Mouse (Mus musculus) frontal cortex, postnatal 10 days (tissue): ENCODE results near the gene Gm20388.

ENCODE experiments used
- DNase-seq, 2 experiments: peaks; one replicate each; pipeline ENCODE4 v3.0.0; 2022; ENCODE audit warnings: low spot score in 2 of 2, mixed read lengths in 1 of 2

The Gm20388 gene

DNA sequence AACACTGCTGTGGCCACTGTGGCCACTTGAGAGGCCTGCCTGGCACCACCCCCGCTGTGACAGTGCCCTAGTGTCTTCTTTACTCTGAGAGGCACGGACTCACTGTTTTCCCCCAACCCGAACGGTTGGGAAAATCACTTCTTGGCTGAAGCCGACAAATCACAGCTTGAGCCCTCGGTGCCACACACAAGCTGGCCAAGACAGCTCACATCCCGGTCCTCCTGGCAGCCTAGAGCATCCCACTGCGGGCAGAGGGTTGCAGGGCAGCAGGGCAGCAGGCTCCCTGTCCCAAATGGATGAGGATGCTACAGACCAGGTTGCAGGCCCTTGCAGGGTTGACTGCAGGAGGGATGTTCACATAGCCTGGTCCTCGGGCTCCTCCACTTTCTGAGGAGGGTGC lies 1838.9 kb downstream of the Gm20388 start:
- DNase-seq: no peak

DNA sequence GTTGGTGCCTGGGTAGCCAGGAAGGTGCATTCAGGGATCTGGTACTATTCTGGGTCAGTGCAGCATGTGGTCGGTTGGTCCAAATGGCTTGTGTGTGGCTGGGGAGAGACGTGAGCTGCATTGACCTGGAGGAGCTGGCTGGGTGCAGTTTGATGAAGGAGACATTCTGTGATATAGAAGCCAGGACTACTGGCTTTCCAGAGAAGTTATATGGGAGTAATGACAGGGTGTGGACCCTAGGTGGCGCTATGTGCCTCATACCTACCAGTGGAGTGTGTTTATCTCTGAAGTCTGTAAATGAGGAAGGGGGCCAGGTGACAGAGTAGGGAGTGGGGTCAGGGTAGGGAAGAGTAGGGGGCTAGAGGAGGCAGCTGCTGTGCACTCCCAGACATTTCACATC lies 1839.9 kb downstream of the Gm20388 start:
- no peak for DNase-seq

DNA sequence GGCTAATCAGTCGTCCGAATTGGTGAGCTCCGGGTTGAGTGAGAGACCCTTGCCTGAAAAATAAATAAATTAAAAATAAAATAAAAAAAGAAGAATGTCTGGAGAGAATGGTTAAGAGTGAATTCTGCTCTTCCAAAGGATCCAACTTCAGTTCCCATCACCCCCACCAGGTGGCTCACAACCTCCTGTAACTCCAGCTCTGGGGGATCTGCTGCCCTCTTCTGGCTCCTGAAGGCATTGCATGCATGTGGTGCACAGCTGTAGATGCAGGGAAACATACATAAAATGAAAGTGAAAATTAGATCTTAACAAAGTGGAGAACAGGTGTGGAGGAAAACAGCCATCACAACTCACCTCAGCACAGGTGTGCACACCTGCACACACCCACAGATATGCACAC lies 1840.8 kb downstream of the Gm20388 start:
- peak; percentile 57 to 70 for DNase-seq

DNA sequence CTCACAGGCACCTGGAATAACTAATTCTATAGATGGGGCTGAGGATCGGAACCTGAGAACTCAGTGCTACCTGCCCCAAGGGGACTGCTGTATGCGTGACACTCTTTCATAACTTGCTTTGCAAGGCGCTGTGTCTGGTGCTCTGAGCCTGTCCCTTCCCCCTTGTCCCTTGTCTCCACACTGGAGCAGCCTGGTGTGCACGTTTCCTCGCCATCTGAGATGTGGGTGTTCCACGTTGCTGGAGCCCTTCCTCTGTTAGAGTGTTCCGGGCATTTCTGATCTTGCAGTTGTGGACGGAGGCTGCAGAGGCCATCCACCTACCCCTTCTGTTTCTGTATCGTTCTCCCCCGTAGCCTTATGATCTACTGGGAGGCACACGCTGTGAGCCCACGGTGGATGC lies 1847.8 kb downstream of the Gm20388 start:
- no peak for DNase-seq

DNA sequence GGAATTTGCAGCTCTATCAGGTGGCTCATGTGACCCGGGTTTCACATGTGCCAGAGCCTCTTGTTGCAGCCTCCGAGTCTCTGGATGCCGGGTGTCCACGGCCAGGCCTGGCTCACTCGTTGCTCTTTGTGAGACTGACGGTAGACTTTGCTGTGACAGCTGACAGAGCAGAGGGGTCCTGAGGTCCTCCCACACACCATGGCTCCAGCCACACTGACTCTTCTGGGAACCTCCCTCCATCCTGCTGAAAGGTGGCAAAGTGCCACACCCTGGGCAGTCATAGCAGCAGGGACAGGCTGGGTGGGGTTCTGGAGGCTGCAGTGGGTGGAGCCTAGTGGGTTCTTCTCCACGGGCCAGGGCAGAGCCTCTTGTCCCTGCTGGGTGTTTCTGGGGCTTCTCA lies 1849.8 kb downstream of the Gm20388 start:
- no peak for DNase-seq

DNA sequence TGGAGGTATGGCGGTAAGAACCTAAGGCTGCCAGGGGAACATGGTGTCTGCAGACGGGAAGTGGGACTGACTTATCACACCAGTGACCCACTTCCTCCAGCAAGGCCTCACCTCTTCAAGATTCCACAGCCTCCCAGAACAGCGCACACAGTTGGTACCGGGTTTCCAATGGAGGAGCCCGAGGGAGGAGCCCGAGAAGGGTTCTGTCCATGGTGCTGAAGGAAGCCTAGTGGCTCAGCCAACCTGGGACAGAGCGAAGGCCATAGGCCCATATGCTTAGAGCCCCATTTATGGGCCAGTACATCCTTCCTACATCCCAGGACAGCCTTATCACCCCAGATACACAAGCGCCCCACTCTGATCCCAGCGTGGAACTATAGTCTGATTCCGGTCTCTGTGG lies 1850.8 kb downstream of the Gm20388 start:
- DNase-seq: no peak

DNA sequence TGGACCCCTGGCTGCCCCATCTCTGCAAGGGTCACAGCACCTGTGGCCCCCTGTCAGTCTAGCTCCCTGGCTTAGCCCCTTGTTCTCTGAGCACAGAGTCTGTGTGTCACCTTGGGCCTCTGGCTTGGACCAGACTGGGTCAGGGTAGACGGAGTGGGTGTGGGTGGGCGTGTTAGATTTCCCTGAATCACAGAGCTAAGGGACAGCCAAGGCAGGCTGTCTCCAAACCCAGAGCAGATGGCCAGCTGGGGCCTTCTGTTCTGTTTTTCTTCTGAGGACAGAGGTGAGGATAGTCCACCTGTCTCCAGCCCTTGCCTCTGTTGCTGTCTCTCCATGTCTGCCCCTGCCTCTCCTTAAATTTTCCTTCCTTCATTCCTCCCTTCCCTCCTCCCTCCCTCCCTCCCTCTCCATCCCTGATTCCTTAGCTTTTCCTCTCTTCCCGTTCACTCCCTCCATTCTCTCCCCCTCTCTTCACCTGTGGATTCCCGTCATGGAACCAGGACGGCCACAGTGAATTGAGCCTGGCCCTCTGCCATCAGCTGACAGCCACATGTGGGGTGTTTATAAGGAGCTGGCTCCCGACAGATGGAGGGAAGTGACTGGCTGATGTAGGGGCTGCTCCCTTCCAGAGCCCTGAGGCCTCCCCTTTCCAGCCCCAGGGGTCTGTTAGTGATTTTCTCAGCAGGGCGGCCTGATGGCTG lies 1852.5 kb downstream of the Gm20388 start:
- DNase-seq: no peak

DNA sequence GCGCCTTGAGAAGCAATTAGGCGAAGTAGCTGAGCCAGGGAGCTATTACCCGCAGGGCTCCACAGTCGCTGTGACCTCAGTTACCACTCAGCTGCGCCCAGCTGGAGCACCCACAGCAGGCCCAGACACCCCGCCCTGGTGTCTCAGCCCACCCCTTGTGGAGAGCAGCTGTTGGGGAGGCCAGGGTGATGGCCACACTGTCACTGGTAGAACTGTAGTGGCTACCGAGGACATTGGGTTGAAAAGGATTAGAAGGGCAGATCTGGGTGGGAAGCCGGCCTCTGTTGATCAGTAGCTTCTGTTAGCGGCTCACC lies 1853.0 kb downstream of the Gm20388 start:
- no peak for DNase-seq

DNA sequence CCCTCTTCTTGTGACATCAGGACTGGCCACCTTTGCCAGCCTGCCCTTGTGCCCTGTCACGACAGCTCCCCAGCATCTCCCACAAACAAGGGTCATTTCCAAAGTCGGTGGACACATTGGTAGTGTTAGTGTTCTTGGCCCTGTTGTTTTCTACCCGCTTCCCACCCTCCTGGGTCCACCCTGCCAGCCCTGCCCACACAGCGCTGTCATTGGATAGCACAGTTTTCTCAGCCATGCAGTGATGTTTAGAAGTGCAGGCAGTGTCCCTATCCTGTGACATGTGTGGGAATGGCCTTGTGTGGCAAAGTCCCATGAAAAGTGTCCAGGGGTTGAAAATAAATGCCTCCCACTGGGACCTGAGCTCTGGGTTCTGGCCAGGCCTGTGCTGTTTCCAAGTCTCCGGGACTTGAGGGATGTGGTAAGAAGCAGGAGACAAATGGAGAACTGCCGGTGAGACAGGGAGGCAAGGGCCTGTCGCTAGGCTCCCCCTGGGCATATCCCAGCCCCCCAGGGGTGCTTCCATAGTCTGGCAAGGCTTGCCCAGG lies 1855.0 kb downstream of the Gm20388 start:
- DNase-seq: no peak

DNA sequence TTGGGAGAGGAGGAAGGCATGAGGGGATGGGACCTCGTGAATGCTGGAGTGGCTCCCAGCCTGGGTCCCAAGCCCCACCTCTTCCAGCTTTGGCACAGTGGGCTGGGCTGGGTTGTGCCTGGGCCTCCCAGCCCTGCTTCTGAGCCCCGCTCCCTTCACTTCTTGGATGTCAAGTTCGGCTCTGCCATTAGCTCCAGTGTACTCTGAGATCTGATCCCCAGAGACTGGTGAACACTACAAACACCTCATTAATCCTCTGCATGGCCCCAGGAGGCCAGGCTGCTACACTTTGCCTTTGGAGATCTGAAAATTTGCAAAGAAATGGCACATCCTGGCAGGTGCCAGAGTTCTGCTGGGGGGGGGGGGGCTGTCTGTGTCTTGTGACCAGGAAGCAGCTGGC lies 1858.5 kb downstream of the Gm20388 start:
- no peak for DNase-seq

DNA sequence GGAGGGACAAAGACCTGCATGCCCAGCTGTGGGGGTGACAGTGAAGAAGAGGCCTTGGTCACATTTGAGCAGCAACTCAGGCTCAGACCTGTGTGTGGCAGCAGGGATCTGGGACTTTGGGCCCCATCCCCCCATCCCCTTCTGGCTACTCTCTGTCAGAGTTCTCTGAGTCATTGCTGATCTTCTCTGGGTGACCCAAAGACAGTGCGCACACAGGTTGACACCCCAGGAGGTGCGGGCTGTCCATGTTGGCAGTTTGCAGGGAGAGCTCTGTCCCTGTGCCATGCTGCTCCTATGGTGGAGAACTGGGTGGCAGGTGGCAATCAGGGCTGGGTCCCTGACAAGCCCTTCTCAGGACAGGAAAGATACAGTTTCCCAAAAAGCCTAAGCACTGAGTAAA lies 1859.0 kb downstream of the Gm20388 start:
- no peak for DNase-seq

DNA sequence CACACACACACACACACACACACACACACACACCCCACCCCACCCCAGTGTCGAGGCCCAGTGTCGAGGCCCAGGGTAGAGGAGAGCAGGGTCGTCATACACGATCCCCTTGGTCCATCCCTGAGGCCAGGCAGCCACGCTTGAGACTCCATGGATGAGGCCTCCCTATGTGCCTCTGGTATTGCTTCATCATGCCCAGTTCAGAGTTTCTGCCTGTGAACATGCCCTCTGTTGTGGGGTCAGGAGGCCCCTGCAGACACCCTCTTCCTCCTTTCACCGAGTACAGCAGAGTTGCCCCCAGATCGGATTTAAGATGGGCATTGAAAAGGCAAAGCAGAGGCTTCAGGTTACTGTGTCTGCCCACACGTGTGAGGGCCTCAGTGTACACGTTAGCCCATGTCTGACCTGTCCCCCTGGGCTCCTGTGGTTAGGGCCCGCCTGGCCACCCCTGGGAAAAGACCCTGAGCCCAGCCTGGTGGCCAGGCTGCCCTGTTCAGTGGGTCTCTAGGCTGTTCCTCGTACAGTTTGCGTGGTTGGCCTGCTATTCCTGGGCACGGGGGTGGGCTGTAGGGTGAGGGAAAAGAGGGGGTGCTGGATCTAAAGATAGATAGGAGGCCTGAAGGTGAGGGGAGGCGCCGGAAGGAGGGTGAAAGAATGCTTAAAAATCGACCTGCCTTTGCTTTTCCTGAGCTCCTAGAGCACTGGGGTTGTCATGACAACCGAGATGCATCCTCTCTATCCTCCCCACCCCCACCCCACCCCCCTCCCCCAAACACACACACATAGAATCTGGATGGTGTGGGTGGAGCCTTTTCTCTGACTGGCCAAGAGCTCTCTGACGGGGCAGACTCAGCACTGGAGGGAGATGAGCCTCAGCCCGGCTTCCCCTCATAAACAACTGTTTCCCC lies 1860.5 kb downstream of the Gm20388 start:
- DNase-seq: peak; percentile 37 to 57

DNA sequence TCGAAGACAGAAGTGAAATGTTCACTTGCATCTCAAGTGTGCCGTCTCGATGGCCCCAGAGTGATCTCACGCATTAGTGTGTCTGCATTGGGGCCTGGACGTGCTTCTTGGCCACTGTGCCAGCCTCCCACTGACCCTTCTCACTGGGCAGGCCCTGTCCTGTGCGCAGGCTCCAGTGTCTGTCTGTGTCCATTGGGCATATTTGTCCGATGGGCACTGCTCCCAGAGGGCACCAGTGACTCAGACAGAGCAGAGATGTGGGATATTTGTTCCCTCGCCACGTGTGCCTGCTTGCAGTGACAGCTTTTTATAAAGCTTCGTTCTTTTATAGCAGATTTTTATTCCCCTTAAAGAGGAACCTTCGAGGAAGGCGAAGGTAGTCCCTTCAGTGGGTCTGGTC lies 1863.2 kb downstream of the Gm20388 start:
- no peak for DNase-seq

DNA sequence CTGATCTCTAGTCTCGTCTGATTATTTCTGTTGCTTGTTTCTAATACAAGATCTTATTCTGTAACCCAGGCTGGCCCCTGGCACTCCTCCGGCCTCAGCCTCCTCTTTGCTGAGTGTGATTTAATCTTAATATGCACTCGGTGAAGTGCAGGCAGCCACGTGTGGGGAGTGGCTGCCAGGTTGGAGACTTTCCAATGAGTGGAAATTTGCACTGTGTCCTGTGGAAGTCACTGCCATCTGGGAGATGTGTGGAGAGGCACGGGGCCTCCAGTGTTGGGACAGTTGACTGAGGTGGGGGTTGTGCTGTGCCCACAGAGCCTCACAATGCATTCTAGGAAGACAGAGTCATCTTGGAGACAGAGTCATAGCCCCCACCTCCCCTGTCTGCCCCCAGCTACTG lies 1871.9 kb downstream of the Gm20388 start:
- DNase-seq: no peak

DNA sequence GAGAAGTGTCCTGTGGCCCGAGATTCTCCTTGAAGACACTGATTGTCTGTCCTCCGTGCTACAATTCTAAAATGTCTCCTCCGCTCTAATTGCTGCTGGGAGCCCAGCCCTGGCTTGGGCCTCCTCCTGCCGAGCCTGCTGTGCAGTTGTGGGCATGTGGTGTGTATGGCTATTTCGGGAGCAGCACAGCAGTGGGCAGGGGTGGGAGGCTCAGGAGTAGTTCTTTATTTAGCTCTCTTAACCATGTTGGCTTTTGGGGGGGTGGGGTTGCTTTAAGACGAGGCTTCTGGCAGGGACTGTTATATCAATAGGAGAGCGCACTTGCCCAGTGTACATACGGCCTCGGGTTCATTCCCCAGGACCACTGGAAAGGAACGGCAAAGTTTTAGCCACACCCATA lies 1875.9 kb downstream of the Gm20388 start:
- peak in 1 of 2 experiments; percentile 46 for DNase-seq

DNA sequence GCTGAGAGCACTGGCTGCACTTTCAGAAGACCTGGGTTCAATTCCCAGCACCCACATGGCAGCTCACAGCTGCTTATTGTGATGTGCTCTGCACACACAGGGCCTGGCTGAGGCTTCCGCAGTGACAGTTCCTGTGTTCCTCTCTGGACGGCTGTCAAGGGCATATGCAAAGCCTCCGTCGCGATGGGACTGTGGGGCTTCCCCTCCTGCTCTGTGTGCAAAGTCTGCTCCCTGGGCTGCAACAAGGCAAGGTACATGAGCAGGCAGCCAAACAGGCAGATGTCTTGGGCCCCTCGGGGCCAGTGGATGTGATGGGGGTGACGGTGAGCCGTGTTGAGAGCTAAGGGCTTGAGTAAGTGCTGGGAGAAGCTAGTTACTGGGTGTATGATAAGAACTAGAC lies 1878.1 kb downstream of the Gm20388 start:
- DNase-seq: no peak

DNA sequence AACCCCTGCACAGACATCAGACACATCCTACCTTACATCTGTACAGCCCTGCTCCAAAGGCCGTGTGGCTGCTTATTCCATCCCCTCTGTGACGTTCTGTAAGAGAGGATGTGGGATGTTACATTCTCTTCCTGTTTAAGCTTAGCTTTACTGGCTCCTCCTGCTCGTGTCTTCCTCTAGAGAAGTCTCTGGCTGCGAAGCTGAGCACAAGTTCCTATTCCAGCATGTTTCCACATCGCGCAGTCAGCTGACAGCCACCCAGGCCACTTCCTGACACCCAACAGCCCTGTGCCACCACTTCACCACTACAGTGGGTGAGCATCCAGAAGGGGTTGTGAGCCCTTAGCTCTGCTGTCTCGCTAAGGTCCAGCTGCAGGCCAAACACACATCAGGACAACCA lies 1881.5 kb downstream of the Gm20388 start:
- no peak for DNase-seq

DNA sequence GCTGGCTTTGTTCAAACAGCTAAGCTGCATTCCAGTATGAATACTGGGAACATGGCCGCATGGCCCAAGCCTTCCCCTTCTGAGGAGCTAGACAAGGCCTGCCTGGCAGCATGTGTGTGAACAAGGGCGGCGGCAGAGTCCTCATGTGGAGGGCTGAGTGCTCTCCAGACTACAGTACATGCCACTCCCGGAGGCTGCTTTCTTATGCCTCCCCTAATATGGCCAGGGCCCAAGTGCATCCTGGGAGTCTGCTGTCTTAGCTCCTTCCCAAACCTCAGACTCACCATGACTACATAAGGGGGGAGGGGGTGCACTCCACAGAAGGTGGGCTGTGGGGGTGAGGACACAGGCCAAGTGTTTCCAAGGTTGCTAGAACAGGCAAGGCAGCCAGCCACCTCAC lies 1882.0 kb downstream of the Gm20388 start:
- no peak for DNase-seq

DNA sequence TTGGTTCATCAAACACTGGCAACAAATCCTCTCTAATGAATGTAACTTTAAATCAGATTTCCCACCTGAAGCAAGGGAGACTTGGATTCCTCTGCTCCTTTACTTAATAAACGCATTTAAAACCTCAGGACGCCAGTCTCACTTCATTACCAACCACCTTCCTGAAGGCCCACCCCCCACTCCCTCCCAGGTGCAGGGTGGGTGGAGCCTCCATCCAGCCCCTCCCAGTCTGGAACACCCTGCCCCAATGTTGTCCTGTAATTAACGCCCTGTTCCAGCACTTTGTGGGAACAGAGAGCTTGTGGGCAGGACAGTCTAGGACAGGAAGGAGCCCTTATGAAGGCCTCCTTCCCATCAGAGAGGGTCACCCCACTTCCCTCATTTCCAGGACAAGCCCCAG lies 1883.5 kb downstream of the Gm20388 start:
- no peak for DNase-seq

DNA sequence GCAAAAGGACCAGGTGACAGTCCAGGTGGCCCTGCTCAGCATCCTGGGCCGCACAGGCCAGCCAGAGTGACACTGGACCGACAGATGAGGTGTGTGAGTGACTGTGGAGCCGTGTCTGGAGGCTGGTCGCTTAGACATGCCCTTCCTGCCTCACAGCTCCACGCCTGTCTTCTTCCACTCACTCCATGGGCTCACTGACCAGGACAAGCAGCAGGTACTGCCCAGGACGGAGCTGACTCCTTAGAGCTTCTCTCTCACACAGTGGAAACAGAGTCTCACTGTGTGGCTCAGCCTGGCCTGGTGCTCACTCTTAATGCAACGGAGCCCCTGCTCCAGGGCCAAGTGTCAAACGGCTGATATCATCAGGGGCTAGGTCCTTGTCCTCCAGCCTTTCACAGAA lies 1884.8 kb downstream of the Gm20388 start:
- DNase-seq: no peak

DNA sequence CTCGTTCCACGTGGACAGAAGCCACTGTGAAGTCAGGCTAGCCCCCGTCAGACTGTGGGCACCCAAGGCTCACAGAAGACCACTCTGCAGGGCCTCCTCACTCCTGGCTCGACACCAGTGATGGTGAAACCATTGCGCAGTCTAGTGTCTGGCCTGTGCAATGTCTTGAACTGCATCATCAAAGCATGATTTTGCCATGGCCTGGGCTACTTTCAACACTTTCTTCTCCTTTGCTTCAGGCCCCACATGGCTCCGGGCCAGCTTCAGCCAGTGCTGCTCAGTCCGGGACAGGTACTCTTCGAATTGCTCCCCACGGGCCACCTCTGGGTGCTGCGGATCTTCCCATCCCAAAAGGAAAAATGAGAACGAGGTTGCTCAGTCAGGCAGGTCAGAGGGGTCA lies 1885.8 kb downstream of the Gm20388 start:
- no peak for DNase-seq

DNA sequence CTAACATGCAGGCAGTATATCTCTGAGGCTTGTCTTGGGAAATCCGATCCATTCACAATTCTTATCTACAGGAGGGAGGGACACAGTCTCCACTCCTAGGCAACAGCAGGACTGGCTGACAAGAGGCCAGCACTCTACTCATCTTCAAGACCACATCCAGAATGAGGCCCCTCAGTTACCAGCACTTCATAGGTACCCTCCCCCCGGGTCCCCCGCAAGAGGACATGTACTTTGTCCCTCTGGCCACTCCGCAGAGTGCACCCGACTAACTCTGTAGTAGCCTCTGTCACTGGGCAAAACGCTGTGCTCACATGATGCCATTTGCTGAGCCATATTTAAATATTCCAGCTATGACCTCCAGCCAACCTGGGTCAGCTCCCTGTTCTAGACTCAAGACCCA lies 1887.8 kb downstream of the Gm20388 start:
- no peak for DNase-seq

DNA sequence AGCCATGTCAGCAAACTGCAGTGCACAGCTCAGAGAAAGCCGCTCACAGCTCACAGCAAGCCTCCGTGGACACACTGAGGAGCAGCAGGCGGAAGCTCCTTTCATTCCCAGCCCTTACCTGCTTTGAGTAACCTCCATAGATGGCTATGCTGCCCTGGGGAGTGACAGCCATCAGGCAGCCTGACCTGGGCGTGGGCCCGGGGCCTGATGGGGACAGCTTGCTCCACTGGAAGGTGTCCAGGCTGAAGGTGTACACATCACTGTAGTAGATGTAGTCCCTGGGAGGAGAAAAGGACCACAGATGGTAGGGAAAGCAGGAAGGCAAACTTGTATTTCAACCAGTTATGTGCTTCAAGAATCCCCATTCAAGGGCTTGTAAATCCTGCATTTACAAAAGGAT lies 1894.2 kb downstream of the Gm20388 start:
- DNase-seq: no peak
